In the genomic region with DNA sequence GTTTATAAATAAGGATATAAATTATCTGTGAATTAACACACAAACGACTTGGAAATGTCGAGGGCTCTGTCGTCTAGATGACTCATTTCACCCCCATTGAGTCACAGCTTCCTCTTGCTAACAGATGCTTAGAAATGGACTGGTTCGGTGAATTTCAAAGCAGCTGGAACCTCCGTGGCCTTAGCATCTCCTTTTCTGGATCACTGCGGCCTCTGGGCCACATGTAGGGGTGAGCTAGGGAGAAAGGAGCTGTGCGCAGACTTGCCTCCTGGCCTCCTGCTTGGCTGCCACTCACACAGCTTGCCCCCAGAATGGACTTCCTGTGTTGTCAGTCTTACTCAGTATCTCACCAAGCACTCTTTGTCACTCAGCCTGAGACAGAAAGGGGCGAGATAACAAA, we compare ENCODE assay signal across 10 mouse cellular contexts. TPM values are rescaled to one million over a fixed set of nuclear protein-coding genes. Genes with fewer than 3 reads are reported as not detected.
A peak's percentile ranks its signal among the peaks of the same experiment; 100 is the strongest.
DNase-seq lines count a peak whose midpoint lies in the region; ATAC-seq lines count a peak whose summit lies in the region.
"Had no signal": no experiment of that assay in that cellular context is flagged by ENCODE, and none has a peak within 500 bp of the region (broad histone marks: within the 10 kb centered on the region; RNA-seq: fewer than 3 reads in every experiment).

No protein-coding gene starts in this region.

- intact Hi-C loops in left cerebral cortex, postnatal 14 days (cut with DNase I), result loop anchor here (5.0 kb wide), 1 partner anchor 526 kb away; no protein-coding TSS in a partner anchor

- H3K4me2 ChIP-seq in forebrain, embryonic 12.5 days, result no peak overlapping the region
- H3K4me2 ChIP-seq: hindbrain, embryonic 15.5 days had no signal

- H3K4me3 ChIP-seq in forebrain, embryonic 10.5 days, result no peak overlapping the region
- H3K4me3 ChIP-seq in forebrain, embryonic 12.5 days (replicated peaks), result no peak overlapping the region
- H3K4me3 ChIP-seq: hindbrain, embryonic 15.5 days had no signal

- no peaks in the 10 kb centered on the region for H3K9me3 ChIP-seq in forebrain, embryonic 10.5 days
- H3K9me3 ChIP-seq in forebrain, embryonic 12.5 days, result no peaks in the 10 kb centered on the region
- H3K9me3 ChIP-seq: hindbrain, embryonic 15.5 days had no signal

- no peaks in the 10 kb centered on the region for H3K36me3 ChIP-seq in forebrain, embryonic 10.5 days (replicated peaks)
- H3K36me3 ChIP-seq in forebrain, embryonic 12.5 days (replicated peaks), result no peaks in the 10 kb centered on the region
- H3K36me3 ChIP-seq: G1E; hindbrain, embryonic 15.5 days had no signal

- H3K27me3 ChIP-seq in forebrain, embryonic 10.5 days (ENCODE audit: poor library complexity, severe bottlenecking), result peaks cover 46% of the 10 kb centered on the region
- peaks cover 13% of the 10 kb centered on the region; the same call in 1 of the 2 replicates for H3K27me3 ChIP-seq in forebrain, embryonic 12.5 days

- peak; percentile 25 for DNase-seq in forebrain, embryonic 10.5 days (ENCODE audit: extremely low spot score, low spot score)
- peak; percentile 62 for DNase-seq in ES-CJ7 (ENCODE audit: low read depth, low spot score)
- DNase-seq in heart, adult 9 months (ENCODE audit: low spot score in 2 of 2), result peak; percentile 9 to 16
- DNase-seq in lung, postnatal 14 days, result peak; percentile 10
- DNase-seq in left cerebral cortex, adult 11 months (ENCODE audit: low spot score), result no peak
- no peak for DNase-seq in left cerebral cortex, postnatal 14 days (ENCODE audit: low spot score in 2 of 2)

- 27% methylated on average over 8 of the region's 8 CpGs for WGBS in forebrain, embryonic 10.5 days
- WGBS in forebrain, embryonic 12.5 days, result 25% methylated on average over 8 of the region's 8 CpGs

- peak overlapping the region; percentile 69 for H3K27ac ChIP-seq in forebrain, embryonic 10.5 days
- no peak overlapping the region for H3K27ac ChIP-seq in forebrain, embryonic 12.5 days
- H3K27ac ChIP-seq: hindbrain, embryonic 15.5 days had no signal

- H3K4me1 ChIP-seq in forebrain, embryonic 10.5 days, result peaks cover 37% of the 10 kb centered on the region
- peaks cover 22% of the 10 kb centered on the region for H3K4me1 ChIP-seq in forebrain, embryonic 12.5 days

- no peak overlapping the region for H3K9ac ChIP-seq in forebrain, embryonic 12.5 days
- H3K9ac ChIP-seq: hindbrain, embryonic 15.5 days had no signal

- no peak for ATAC-seq in forebrain, embryonic 12.5 days (ENCODE audit: low FRiP score)
- no peak for ATAC-seq in activated CD4-positive, CD25-positive, alpha-beta regulatory T cell, adult 4 months

RNA-seq across cellular contexts. Expression of a gene that starts 26.3 kb away (rescaled TPM):
- 24.7 and 27.6 TPM in 2 replicates for polyA plus RNA-seq in forebrain, embryonic 10.5 days (2016; fragmentation: Nextera tagmentation; extraction: Ambion mirVana)
- 10.0 and 18.2 TPM in 2 replicates for polyA plus RNA-seq in forebrain, embryonic 12.5 days (2016; fragmentation: Nextera tagmentation; extraction: Ambion mirVana)
- 10 to 100 TPM; 76.6 to 90.0 TPM for total RNA-seq in left cerebral cortex, postnatal 14 days (2021)
- polyA plus RNA-seq in activated CD4-positive, CD25-positive, alpha-beta regulatory T cell, adult 4 months (2017; shearing (Covaris generic)), result not detected
- polyA plus RNA-seq: G1E had no signal

Comparison
In these comparisons a context has a peak if more than half of its experiments do, and no peak if none do; other contexts are left out.
1. DNase-seq: peak in forebrain, embryonic 10.5 days (single experiment), ES-CJ7 (single experiment), heart, adult 9 months (2 of 2) and lung, postnatal 14 days (single experiment); none in left cerebral cortex, adult 11 months (single experiment) and left cerebral cortex, postnatal 14 days (0 of 2).